Comparison of ENCODE assay signal across 11 mouse cellular contexts in the genomic region with DNA sequence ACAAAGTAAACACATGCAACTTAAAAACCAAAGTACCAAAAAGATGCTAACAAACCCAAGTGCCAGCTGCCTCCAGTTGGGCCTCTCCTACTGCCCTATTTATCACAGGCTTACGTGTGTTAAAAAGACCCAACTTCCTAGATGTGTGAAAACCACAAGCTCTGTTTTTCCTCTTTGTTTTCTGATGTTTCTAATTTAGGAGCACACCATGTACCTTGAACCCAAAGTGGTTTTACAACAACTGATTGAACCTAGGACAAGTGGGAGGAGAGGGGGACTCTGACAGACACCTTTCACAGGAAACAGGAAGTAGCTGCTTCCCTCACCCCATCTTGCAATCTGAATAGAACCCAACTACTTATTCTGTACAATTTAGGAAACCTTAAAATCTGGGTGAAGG. TPM values are rescaled to one million over a fixed set of nuclear protein-coding genes. Genes with fewer than 3 reads are reported as not detected.
DNase-seq lines count a peak whose midpoint lies in the region; ATAC-seq and TF ChIP-seq lines count a peak whose summit lies in the region.
"Had no signal": no experiment of that assay in that cellular context is flagged by ENCODE, and none has a peak within 500 bp of the region (broad histone marks: within the 10 kb centered on the region; RNA-seq: fewer than 3 reads in every experiment).

No protein-coding gene starts in this region.

- no peaks in the 10 kb centered on the region for H3K9me3 ChIP-seq in heart, postnatal 0 days (replicated peaks; ENCODE audit: control insufficient read depth, low read length)
- H3K9me3 ChIP-seq: lung, embryonic 15.5 days had no signal

- peaks cover 62% of the 10 kb centered on the region for H3K36me3 ChIP-seq in heart, postnatal 0 days (replicated peaks; ENCODE audit: control insufficient read depth, insufficient read depth, low read length)

- H3K4me1 ChIP-seq in heart, postnatal 0 days (ENCODE audit: control insufficient read depth, insufficient read depth), result peaks cover 4% of the 10 kb centered on the region; the same call in 1 of the 2 replicates

- WGBS in heart, postnatal 0 days, result 61% methylated on average over 1 of the region's 1 CpGs

- no peak overlapping the region for H3K4me2 ChIP-seq in heart, postnatal 0 days (ENCODE audit: low read depth, low read length)
- H3K4me2 ChIP-seq: lung, embryonic 15.5 days had no signal

- H3K9ac ChIP-seq in heart, postnatal 0 days (replicated peaks; ENCODE audit: low read depth, low read length), result no peak overlapping the region
- H3K9ac ChIP-seq: lung, embryonic 15.5 days had no signal

- no peaks in the 10 kb centered on the region for H3K27me3 ChIP-seq in heart, postnatal 0 days (ENCODE audit: control insufficient read depth, insufficient read depth, low read length)
- H3K27me3 ChIP-seq: lung, embryonic 15.5 days had no signal

- DNase-seq in heart, postnatal 0 days (ENCODE audit: low spot score), result no peak
- no peak for DNase-seq in heart, postnatal 4 days
- DNase-seq in A20 (ENCODE audit: low read depth, low spot score), result peak; percentile 29
- DNase-seq in adrenal gland, adult 8-10 months, result no peak
- DNase-seq in Muller cell, postnatal 12 days (ENCODE audit: inconsistent ontology term), result no peak
- no peak for DNase-seq in gastrocnemius, adult 8-10 months (ENCODE audit: low spot score in 2 of 2)
- DNase-seq: cerebellum, postnatal 10 days; right cerebral cortex, adult 18-20 months had no signal

- TF ChIP-seq CTCF in heart, postnatal 0 days (IDR thresholded peaks at IDR 0.05; ENCODE audit: low read depth), result no peak

- H3K4me3 ChIP-seq in heart, postnatal 0 days (ENCODE audit: low read depth, low read length), result no peak overlapping the region
- H3K4me3 ChIP-seq: lung, embryonic 15.5 days had no signal

- no peak for TF ChIP-seq EP300 in heart, postnatal 0 days (IDR thresholded peaks at IDR 0.05; ENCODE audit: low read depth)

- ATAC-seq in heart, postnatal 0 days (ENCODE audit: insufficient read depth, low read depth), result no peak
- ATAC-seq in activated CD4-positive, CD25-positive, alpha-beta regulatory T cell, adult 4 months, result peak; percentile 78
- peak; percentile 69 for ATAC-seq in megakaryocyte, adult 5-6 weeks (ENCODE audit: poor library complexity, severe bottlenecking)

- H3K27ac ChIP-seq in heart, postnatal 0 days (ENCODE audit: low read depth), result peak overlapping the region; percentile 67
- H3K27ac ChIP-seq: lung, embryonic 15.5 days had no signal

RNA-seq across cellular contexts. Expression of gene Sae1, which starts 23.3 kb away (rescaled TPM):
- total RNA-seq in heart, postnatal 0 days (2014; rRNA removed; ENCODE audit: low replicate concordance), result 41.7 and 61.2 TPM in 2 replicates
- polyA plus RNA-seq in heart, postnatal 0 days (2015; fragmentation: Nextera tagmentation; extraction: Ambion mirVana), result 101 and 102 TPM in 2 replicates
- total RNA-seq in heart, postnatal 4 days (2021), result 100 to 1,000 TPM; 105 to 110 TPM
- polyA plus RNA-seq in activated CD4-positive, CD25-positive, alpha-beta regulatory T cell, adult 4 months (2017; shearing (Covaris generic)), result 100 to 1,000 TPM in 1 of 2 experiments, 10 to 100 TPM in 1; 75.9 to 106 TPM
- 49.1 and 55.1 TPM in 2 replicates for total RNA-seq in megakaryocyte, adult 5-6 weeks (2015)
- 267 and 278 TPM in 2 replicates for total RNA-seq in megakaryocyte, adult 5-6 weeks (2017)
- 10 to 100 TPM; 64.0 to 78.2 (median 67.5) TPM for total RNA-seq in adrenal gland, adult 8-10 months (2022)
- 10 to 100 TPM; 25.0 to 30.6 (median 26.9) TPM for total RNA-seq in gastrocnemius, adult 8-10 months (2022)

RNA-seq across cellular contexts. Expression of gene Zc3h4, which starts 36.4 kb away (rescaled TPM):
- 16.5 and 16.9 TPM in 2 replicates for total RNA-seq in heart, postnatal 0 days (2014; rRNA removed; ENCODE audit: low replicate concordance)
- 4.4 and 5.0 TPM in 2 replicates for polyA plus RNA-seq in heart, postnatal 0 days (2015; fragmentation: Nextera tagmentation; extraction: Ambion mirVana)
- 10 to 100 TPM; 36.8 to 39.3 TPM for total RNA-seq in heart, postnatal 4 days (2021)
- 10 to 100 TPM; 14.0 to 16.1 TPM for polyA plus RNA-seq in activated CD4-positive, CD25-positive, alpha-beta regulatory T cell, adult 4 months (2017; shearing (Covaris generic))
- 25.3 and 28.0 TPM in 2 replicates for total RNA-seq in megakaryocyte, adult 5-6 weeks (2015)
- 20.6 and 34.0 TPM in 2 replicates for total RNA-seq in megakaryocyte, adult 5-6 weeks (2017)
- 10 to 100 TPM; 43.4 to 47.5 (median 46.2) TPM for total RNA-seq in adrenal gland, adult 8-10 months (2022)
- 10 to 100 TPM; 23.1 to 28.9 (median 26.7) TPM for total RNA-seq in gastrocnemius, adult 8-10 months (2022)

RNA-seq across cellular contexts. Expression of gene Bbc3, which starts 56.1 kb away (rescaled TPM):
- 7.3 and 14.6 TPM in 2 replicates for total RNA-seq in heart, postnatal 0 days (2014; rRNA removed; ENCODE audit: low replicate concordance)
- 5.6 and 6.6 TPM in 2 replicates for polyA plus RNA-seq in heart, postnatal 0 days (2015; fragmentation: Nextera tagmentation; extraction: Ambion mirVana)
- 1 to 10 TPM; 7.0 to 9.0 TPM for total RNA-seq in heart, postnatal 4 days (2021)
- 1 to 10 TPM in 1 of 2 experiments, under 1 TPM in 1; 0.43 to 1.5 TPM for polyA plus RNA-seq in activated CD4-positive, CD25-positive, alpha-beta regulatory T cell, adult 4 months (2017; shearing (Covaris generic))
- 1.5 and 3.3 TPM in 2 replicates for total RNA-seq in megakaryocyte, adult 5-6 weeks (2015)
- 1.1 and 3.0 TPM in 2 replicates for total RNA-seq in megakaryocyte, adult 5-6 weeks (2017)
- 10 to 100 TPM in 1 of 4 experiments, 1 to 10 TPM in 3; 4.3 to 10.1 (median 5.2) TPM for total RNA-seq in adrenal gland, adult 8-10 months (2022)
- total RNA-seq in gastrocnemius, adult 8-10 months (2022), result 1 to 10 TPM; 1.4 to 2.1 (median 1.5) TPM
